Mouse (Mus musculus): ENCODE measurements at regions not wholly inside any gene's neighbourhood (a gene's known extent, or its start where the extent isn't known, plus 50 kb on each side); places are given as distances from the start of the nearest gene placed in this dataset.

GRCm38 (mm10) chr13:103655966-103656365 lies 118.4 kb downstream of the Srek1 start:
- DNase-seq (ENCODE audit: low read depth, low spot score) = no peak
- Histone ChIP-seq H3K9me3 (replicated peaks; ENCODE audit: insufficient read depth, low read length) (no peaks in the 10 kb centered on the region), H3K4me3 (ENCODE audit: control insufficient read depth in 1 of 2, insufficient read depth in 1 of 2, low read depth in 2 of 2, low read length in 2 of 2) (no peak overlapping the region), H3K27me3 (ENCODE audit: control insufficient read depth in 1 of 2, insufficient read depth in 2 of 2, low read length in 2 of 2) (no peaks in the 10 kb centered on the region; a peak in 1 of 4 replicates), H3K4me1 (ENCODE audit: control insufficient read depth in 1 of 2, insufficient read depth in 2 of 2, low read length in 2 of 2) (no peaks in the 10 kb centered on the region), H3K27ac (ENCODE audit: control insufficient read depth, low read depth, low read length) (no peak overlapping the region), H3K79me2 (ENCODE audit: control insufficient read depth, insufficient read depth, low read length, poor library complexity) (no peaks in the 10 kb centered on the region), H3K9ac (ENCODE audit: control insufficient read depth, low read depth, low read length, poor library complexity, severe bottlenecking) (no peak overlapping the region), H3K36me3 (ENCODE audit: control insufficient read depth in 1 of 2, insufficient read depth in 2 of 2, low read length in 2 of 2) (no peaks in the 10 kb centered on the region)
- no peak for TF ChIP-seq SIN3A (IDR thresholded peaks at IDR 0.05; ENCODE audit: low read length)
- TF ChIP-seq MYB (IDR thresholded peaks at IDR 0.05; ENCODE audit: low read depth, low read length) = no peak
- no peak for TF ChIP-seq MAX (IDR thresholded peaks at IDR 0.05; ENCODE audit: low read length)
- no peak for TF ChIP-seq MAZ (IDR thresholded peaks at IDR 0.05; ENCODE audit: low read depth, low read length)
- no peak for TF ChIP-seq CTCF (IDR thresholded peaks at IDR 0.05 in 2 of 3, conservative IDR thresholded peaks at IDR 0.05 in 1 of 3; ENCODE audit: control insufficient read depth in 1 of 3, insufficient read depth in 1 of 3, low read depth in 2 of 3, low read length in 3 of 3, poor library complexity in 1 of 3, severe bottlenecking in 1 of 3)
- no peak for TF ChIP-seq MAFK (IDR thresholded peaks at IDR 0.05; ENCODE audit: borderline replicate concordance, low read depth, low read length)
- no peak for TF ChIP-seq KAT2A (conservative IDR thresholded peaks at IDR 0.05; ENCODE audit: low read depth, low read length)
- no peak for TF ChIP-seq MXI1 (IDR thresholded peaks at IDR 0.05; ENCODE audit: low read depth, low read length)
- TF ChIP-seq TBP (IDR thresholded peaks at IDR 0.05; ENCODE audit: low read depth, low read length) = no peak
- no peak for TF ChIP-seq ZC3H11A (IDR thresholded peaks at IDR 0.05; ENCODE audit: low read depth, low read length)
- TF ChIP-seq RAD21 (IDR thresholded peaks at IDR 0.05; ENCODE audit: low read depth, low read length) = no peak
- TF ChIP-seq ZNF384 (IDR thresholded peaks at IDR 0.05; ENCODE audit: low read depth, low read length) = no peak
- no peak for TF ChIP-seq E2F4 (IDR thresholded peaks at IDR 0.05; ENCODE audit: borderline replicate concordance, low read depth, low read length)
- TF ChIP-seq ZKSCAN1 (IDR thresholded peaks at IDR 0.05; ENCODE audit: low read depth, low read length) = no peak
- TF ChIP-seq JUND (IDR thresholded peaks at IDR 0.05; ENCODE audit: low read depth, low read length) = no peak
- TF ChIP-seq POLR2A (IDR thresholded peaks at IDR 0.05; ENCODE audit: control insufficient read depth in 1 of 2, insufficient read depth in 1 of 2, low read depth in 1 of 2, low read length in 2 of 2, poor library complexity in 1 of 2) = no peak
- TF ChIP-seq RCOR1 (IDR thresholded peaks at IDR 0.05; ENCODE audit: low read depth, low read length) = no peak
- TF ChIP-seq NELFE (IDR thresholded peaks at IDR 0.05; ENCODE audit: low read depth, low read length) = no peak

GRCm38 (mm10) chr13:103653216-103653615 lies 121.2 kb downstream of the Srek1 start:
- H3K36me3 ChIP-seq (ENCODE audit: control insufficient read depth in 1 of 2, insufficient read depth in 2 of 2, low read length in 2 of 2) = no peaks in the 10 kb centered on the region
- no peak overlapping the region for H3K9ac ChIP-seq (ENCODE audit: control insufficient read depth, low read depth, low read length, poor library complexity, severe bottlenecking)
- no peaks in the 10 kb centered on the region; a peak in 1 of 4 replicates for H3K27me3 ChIP-seq (ENCODE audit: control insufficient read depth in 1 of 2, insufficient read depth in 2 of 2, low read length in 2 of 2)
- H3K4me3 ChIP-seq (ENCODE audit: control insufficient read depth in 1 of 2, insufficient read depth in 1 of 2, low read depth in 2 of 2, low read length in 2 of 2) = no peak overlapping the region
- no peaks in the 10 kb centered on the region for H3K79me2 ChIP-seq (ENCODE audit: control insufficient read depth, insufficient read depth, low read length, poor library complexity)
- DNase-seq (ENCODE audit: low read depth, low spot score) = no peak
- H3K27ac ChIP-seq (ENCODE audit: control insufficient read depth, low read depth, low read length) = no peak overlapping the region
- TF ChIP-seq ZC3H11A (IDR thresholded peaks at IDR 0.05; ENCODE audit: low read depth, low read length) (no peak), ZKSCAN1 (IDR thresholded peaks at IDR 0.05; ENCODE audit: low read depth, low read length) (no peak), NELFE (IDR thresholded peaks at IDR 0.05; ENCODE audit: low read depth, low read length) (no peak), E2F4 (IDR thresholded peaks at IDR 0.05; ENCODE audit: borderline replicate concordance, low read depth, low read length) (no peak), KAT2A (conservative IDR thresholded peaks at IDR 0.05; ENCODE audit: low read depth, low read length) (no peak), MYB (IDR thresholded peaks at IDR 0.05; ENCODE audit: low read depth, low read length) (no peak), TCF12 (IDR thresholded peaks at IDR 0.05; ENCODE audit: low read depth, low read length) (no peak), POLR2AphosphoS2 (IDR thresholded peaks at IDR 0.05; ENCODE audit: low read length) (no peak), GATA1 (IDR thresholded peaks at IDR 0.05; ENCODE audit: low read depth, low read length) (no peak), ETS1 (IDR thresholded peaks at IDR 0.05; ENCODE audit: low read depth, low read length) (no peak), UBTF (IDR thresholded peaks at IDR 0.05; ENCODE audit: borderline replicate concordance, insufficient read depth, low read depth, low read length) (no peak), JUND (IDR thresholded peaks at IDR 0.05; ENCODE audit: low read depth, low read length) (no peak)
- H3K9me3 ChIP-seq (replicated peaks; ENCODE audit: insufficient read depth, low read length) = no peaks in the 10 kb centered on the region
- H3K4me1 ChIP-seq (ENCODE audit: control insufficient read depth in 1 of 2, insufficient read depth in 2 of 2, low read length in 2 of 2) = no peaks in the 10 kb centered on the region
